Mouse (Mus musculus): ENCODE data around the gene Hadhb. TPM values are rescaled to one million over a fixed set of nuclear protein-coding genes. Genes with fewer than 3 reads are reported as not detected.

The Hadhb gene
- polyA plus RNA-seq, 2 experiments, result 60.7 to 123 TPM

DNA sequence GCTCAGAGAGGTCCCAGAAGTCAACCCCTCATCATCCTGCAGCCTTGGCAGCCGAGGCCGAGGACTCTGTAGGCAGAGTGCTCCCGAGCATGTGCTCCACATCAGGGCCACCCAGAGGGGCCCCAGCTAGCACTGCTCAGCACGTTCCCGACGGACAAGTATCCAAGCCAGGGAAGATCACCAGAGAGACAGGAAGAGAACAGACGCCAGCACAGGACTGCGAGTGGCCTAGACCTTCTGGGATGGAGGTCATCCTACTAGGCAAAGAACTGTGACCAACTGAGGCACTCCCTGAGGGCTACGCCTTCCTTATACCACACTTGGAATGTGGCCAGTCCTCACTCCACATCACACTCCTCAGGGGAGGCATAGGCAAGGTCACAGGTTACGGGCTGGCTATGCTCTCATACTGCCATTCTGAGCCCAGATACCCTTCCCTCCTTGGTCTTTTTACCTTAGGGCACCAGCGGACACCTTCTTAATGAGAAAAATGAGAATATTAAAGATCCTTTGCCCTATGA lies 19.3 kb upstream of the Hadhb start:
- WGBS (ENCODE audit: insufficient replicate concordance), result 83% methylated on average over 11 of the region's 11 CpGs
- DNase-seq (ENCODE audit: low read depth in 3 of 3, low spot score in 3 of 3) (no peak), ATAC-seq (ENCODE audit: insufficient read depth) (no peak)
- Histone ChIP-seq H3K27ac (no peak overlapping the region), H3K27me3 (ENCODE audit: control insufficient read depth, insufficient read depth, low read length) (no peaks in the 10 kb centered on the region), H3K4me3 (ENCODE audit: insufficient read depth in 1 of 2, low read depth in 2 of 2, low read length in 2 of 2) (no peak overlapping the region), H3K36me3 (replicated peaks; ENCODE audit: control insufficient read depth, insufficient read depth, low read depth) (peaks cover 38% of the 10 kb centered on the region), H3K9ac (replicated peaks) (no peak overlapping the region), H3K4me2 (ENCODE audit: low read depth) (no peak overlapping the region), H3K4me1 (replicated peaks; ENCODE audit: control insufficient read depth in 2 of 2, insufficient read depth in 2 of 2, low read length in 1 of 2) (no peaks in the 10 kb centered on the region), H3K9me3 (ENCODE audit: control insufficient read depth, low read length) (no peaks in the 10 kb centered on the region)
- TF ChIP-seq CTCF (IDR thresholded peaks at IDR 0.05; ENCODE audit: low read depth), result no peak
- no peak for TF ChIP-seq EP300 (IDR thresholded peaks at IDR 0.05; ENCODE audit: low read depth)

DNA sequence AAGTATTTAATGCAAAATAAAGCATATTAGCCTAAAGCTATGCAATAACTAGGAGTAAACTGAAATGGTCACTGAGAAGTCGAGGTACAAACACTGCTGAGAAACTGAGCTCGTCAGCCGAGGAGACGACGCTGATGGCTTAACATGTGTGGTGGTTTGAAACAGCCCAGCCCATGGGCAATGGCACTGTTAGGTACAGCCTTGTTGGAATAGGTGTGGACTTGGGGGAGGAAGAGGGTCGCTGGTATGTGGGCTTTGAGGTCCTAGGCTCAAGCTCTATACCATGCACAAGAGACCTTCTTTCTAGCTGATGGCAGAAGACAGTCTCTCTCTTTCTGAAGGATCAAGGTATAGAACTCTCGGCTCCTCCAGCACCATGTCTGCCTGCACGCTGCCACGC lies 17.8 kb upstream of the Hadhb start:
- no peak overlapping the region for H3K4me3 ChIP-seq (ENCODE audit: insufficient read depth in 1 of 2, low read depth in 2 of 2, low read length in 2 of 2)
- DNase-seq (ENCODE audit: low read depth in 3 of 3, low spot score in 3 of 3) (no peak), ATAC-seq (ENCODE audit: insufficient read depth) (no peak)
- TF ChIP-seq CTCF (IDR thresholded peaks at IDR 0.05; ENCODE audit: low read depth), result no peak
- no peak for TF ChIP-seq EP300 (IDR thresholded peaks at IDR 0.05; ENCODE audit: low read depth)
- H3K27ac ChIP-seq, result no peak overlapping the region
- 85% methylated on average over 9 of the region's 9 CpGs for WGBS (ENCODE audit: insufficient replicate concordance)
- no peaks in the 10 kb centered on the region for H3K27me3 ChIP-seq (ENCODE audit: control insufficient read depth, insufficient read depth, low read length)
- no peak overlapping the region for H3K9ac ChIP-seq (replicated peaks)
- H3K4me1 ChIP-seq (replicated peaks; ENCODE audit: control insufficient read depth in 2 of 2, insufficient read depth in 2 of 2, low read length in 1 of 2), result no peaks in the 10 kb centered on the region
- H3K4me2 ChIP-seq (ENCODE audit: low read depth), result no peak overlapping the region
- H3K36me3 ChIP-seq (replicated peaks; ENCODE audit: control insufficient read depth, insufficient read depth, low read depth), result peaks cover 34% of the 10 kb centered on the region
- H3K9me3 ChIP-seq (ENCODE audit: control insufficient read depth, low read length), result no peaks in the 10 kb centered on the region

DNA sequence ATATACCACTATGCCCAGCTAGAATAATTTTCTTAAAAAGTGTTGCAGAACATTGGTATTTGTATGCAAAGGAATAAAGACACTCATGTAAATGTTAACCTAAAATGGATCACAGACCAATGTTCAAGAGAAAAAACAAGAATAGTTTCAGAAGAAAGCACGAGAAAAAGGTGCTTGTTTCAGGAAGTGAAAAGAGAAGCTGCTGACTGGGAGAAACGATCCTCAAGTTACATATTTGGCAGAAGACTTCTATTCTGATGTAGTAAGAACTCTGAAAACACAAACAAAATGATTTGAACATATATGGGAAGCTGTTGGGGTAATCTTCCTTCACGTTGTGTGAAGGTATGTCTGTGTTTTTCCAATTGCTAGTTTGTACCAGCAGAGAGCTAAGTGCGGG lies 16.9 kb upstream of the Hadhb start:
- WGBS (ENCODE audit: insufficient replicate concordance), result 81% methylated on average over 4 of the region's 4 CpGs
- no peak overlapping the region for H3K27ac ChIP-seq
- no peak overlapping the region for H3K4me2 ChIP-seq (ENCODE audit: low read depth)
- H3K4me3 ChIP-seq (ENCODE audit: insufficient read depth in 1 of 2, low read depth in 2 of 2, low read length in 2 of 2), result no peak overlapping the region
- H3K36me3 ChIP-seq (replicated peaks; ENCODE audit: control insufficient read depth, insufficient read depth, low read depth), result peaks cover 31% of the 10 kb centered on the region
- H3K9ac ChIP-seq (replicated peaks), result no peak overlapping the region
- H3K27me3 ChIP-seq (ENCODE audit: control insufficient read depth, insufficient read depth, low read length), result no peaks in the 10 kb centered on the region
- no peaks in the 10 kb centered on the region for H3K4me1 ChIP-seq (replicated peaks; ENCODE audit: control insufficient read depth in 2 of 2, insufficient read depth in 2 of 2, low read length in 1 of 2)
- no peaks in the 10 kb centered on the region for H3K9me3 ChIP-seq (ENCODE audit: control insufficient read depth, low read length)
- TF ChIP-seq CTCF (IDR thresholded peaks at IDR 0.05; ENCODE audit: low read depth), result no peak
- ATAC-seq (ENCODE audit: insufficient read depth), result no peak
- no peak for DNase-seq (ENCODE audit: low read depth in 3 of 3, low spot score in 3 of 3)

DNA sequence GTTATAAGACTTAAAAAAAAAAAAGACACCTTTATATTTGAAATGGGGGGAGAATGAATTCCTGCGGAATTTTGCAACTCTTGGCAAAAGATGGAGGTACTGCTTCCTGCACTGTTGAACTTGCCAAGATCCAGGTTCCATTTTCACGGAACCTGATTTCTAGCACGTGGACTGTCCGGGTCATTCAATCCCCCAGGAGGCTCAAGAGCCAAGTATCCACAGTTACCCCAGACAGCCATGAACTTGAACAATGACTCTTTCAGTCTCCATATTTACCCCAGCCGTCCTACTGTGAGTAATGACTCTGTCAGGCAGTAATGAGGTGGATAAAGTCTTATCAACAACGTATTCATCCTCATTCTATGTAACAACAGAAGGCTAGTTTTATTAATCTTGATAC lies 8.5 kb upstream of the Hadhb start:
- peaks cover 35% of the 10 kb centered on the region for H3K36me3 ChIP-seq (replicated peaks; ENCODE audit: control insufficient read depth, insufficient read depth, low read depth)
- DNase-seq (ENCODE audit: low read depth in 3 of 3, low spot score in 3 of 3) (no peak), ATAC-seq (ENCODE audit: insufficient read depth) (no peak)
- 85% methylated on average over 6 of the region's 6 CpGs for WGBS (ENCODE audit: insufficient replicate concordance)
- H3K4me1 ChIP-seq (replicated peaks; ENCODE audit: control insufficient read depth in 2 of 2, insufficient read depth in 2 of 2, low read length in 1 of 2), result no peaks in the 10 kb centered on the region
- no peak overlapping the region for H3K4me3 ChIP-seq (ENCODE audit: insufficient read depth in 1 of 2, low read depth in 2 of 2, low read length in 2 of 2)
- H3K9me3 ChIP-seq (ENCODE audit: control insufficient read depth, low read length), result no peaks in the 10 kb centered on the region
- H3K27me3 ChIP-seq (ENCODE audit: control insufficient read depth, insufficient read depth, low read length), result no peaks in the 10 kb centered on the region
- no peak overlapping the region for H3K27ac ChIP-seq
- no peak overlapping the region for H3K9ac ChIP-seq (replicated peaks)
- no peak overlapping the region for H3K4me2 ChIP-seq (ENCODE audit: low read depth)
- no peak for TF ChIP-seq EP300 (IDR thresholded peaks at IDR 0.05; ENCODE audit: low read depth)
- no peak for TF ChIP-seq CTCF (IDR thresholded peaks at IDR 0.05; ENCODE audit: low read depth)

DNA sequence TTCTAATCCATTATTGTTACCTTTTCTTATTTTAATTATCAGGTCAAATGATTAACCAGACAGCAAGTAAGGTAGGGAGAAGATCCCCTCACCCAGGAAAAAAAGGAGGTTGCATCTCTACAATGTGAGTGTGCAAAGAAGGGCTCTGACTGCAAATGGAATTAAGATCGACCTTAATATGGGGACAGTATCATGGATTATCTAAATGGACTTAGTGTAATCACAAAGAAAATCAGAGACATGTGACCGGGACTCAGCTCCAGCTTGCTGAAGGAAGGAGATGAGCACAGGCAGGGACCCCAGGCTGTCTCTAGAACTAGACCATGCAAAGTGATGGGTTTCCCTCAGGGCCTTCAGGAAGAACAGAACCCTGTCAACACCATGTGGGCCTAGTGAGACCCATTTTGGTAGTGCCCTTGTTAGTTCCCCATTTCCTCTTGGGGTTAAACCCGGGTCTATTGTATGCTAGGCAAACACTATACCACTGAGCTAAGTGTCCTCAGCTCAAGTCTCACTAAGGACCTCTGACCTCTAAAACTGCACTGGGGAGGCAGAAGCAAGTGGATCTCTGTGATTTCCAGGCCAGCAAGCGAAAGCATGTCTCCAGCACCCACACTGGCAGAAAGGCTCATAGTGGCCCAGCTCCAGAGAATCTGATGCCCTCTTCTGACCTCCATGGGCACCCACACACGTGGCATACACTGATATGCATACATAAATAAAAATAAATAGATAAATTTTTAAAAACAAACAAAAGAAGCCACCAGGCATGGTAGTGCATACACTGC lies 6.7 kb upstream of the Hadhb start:
- no peaks in the 10 kb centered on the region for H3K27me3 ChIP-seq (ENCODE audit: control insufficient read depth, insufficient read depth, low read length)
- H3K9ac ChIP-seq (replicated peaks), result no peak overlapping the region
- H3K27ac ChIP-seq, result no peak overlapping the region
- H3K4me1 ChIP-seq (replicated peaks; ENCODE audit: control insufficient read depth in 2 of 2, insufficient read depth in 2 of 2, low read length in 1 of 2), result peaks cover 0 to 2% of the 10 kb centered on the region in 2 experiments; a peak in 2 of 4 replicates
- peaks cover 28% of the 10 kb centered on the region for H3K36me3 ChIP-seq (replicated peaks; ENCODE audit: control insufficient read depth, insufficient read depth, low read depth)
- ATAC-seq (ENCODE audit: insufficient read depth), result no peak
- H3K9me3 ChIP-seq (ENCODE audit: control insufficient read depth, low read length), result no peaks in the 10 kb centered on the region
- WGBS (ENCODE audit: insufficient replicate concordance), result 64% methylated on average over 5 of the region's 5 CpGs
- H3K4me3 ChIP-seq (ENCODE audit: insufficient read depth in 1 of 2, low read depth in 2 of 2, low read length in 2 of 2), result no peak overlapping the region
- no peak for DNase-seq (ENCODE audit: low read depth in 3 of 3, low spot score in 3 of 3)
- TF ChIP-seq CTCF (IDR thresholded peaks at IDR 0.05; ENCODE audit: low read depth) (no peak), EP300 (IDR thresholded peaks at IDR 0.05; ENCODE audit: low read depth) (no peak)
- no peak overlapping the region for H3K4me2 ChIP-seq (ENCODE audit: low read depth)

Measured in liver, embryonic 14.5 days (tissue).